Mouse (Mus musculus): Measurements from ENCODE around the gene Rrh.

GRCm38 (mm10) chr3:129803765-129804164 lies 18.6 kb downstream of the Rrh start, which contains the start of gene Lrit3:
- TF ChIP-seq CTCF (IDR thresholded peaks at IDR 0.05; ENCODE audit: low read depth) (no peak), EP300 (IDR thresholded peaks at IDR 0.05; ENCODE audit: low read depth) (no peak)

Measured in heart, postnatal 0 days (tissue).